Mouse (Mus musculus): Measurements from ENCODE around the gene Trip11. TPM values are rescaled to one million over a fixed set of nuclear protein-coding genes. Genes with fewer than 3 reads are reported as not detected.

Trip11 gene
- total RNA-seq (2012; rRNA removed) (12.8 and 13.3 TPM in 2 replicates), total RNA-seq (2014; rRNA removed) (5.1 and 5.5 TPM in 2 replicates), polyA plus RNA-seq (2012; ENCODE audit: insufficient read length, low read depth) (8.0 and 10.4 TPM in 2 replicates)

DNA sequence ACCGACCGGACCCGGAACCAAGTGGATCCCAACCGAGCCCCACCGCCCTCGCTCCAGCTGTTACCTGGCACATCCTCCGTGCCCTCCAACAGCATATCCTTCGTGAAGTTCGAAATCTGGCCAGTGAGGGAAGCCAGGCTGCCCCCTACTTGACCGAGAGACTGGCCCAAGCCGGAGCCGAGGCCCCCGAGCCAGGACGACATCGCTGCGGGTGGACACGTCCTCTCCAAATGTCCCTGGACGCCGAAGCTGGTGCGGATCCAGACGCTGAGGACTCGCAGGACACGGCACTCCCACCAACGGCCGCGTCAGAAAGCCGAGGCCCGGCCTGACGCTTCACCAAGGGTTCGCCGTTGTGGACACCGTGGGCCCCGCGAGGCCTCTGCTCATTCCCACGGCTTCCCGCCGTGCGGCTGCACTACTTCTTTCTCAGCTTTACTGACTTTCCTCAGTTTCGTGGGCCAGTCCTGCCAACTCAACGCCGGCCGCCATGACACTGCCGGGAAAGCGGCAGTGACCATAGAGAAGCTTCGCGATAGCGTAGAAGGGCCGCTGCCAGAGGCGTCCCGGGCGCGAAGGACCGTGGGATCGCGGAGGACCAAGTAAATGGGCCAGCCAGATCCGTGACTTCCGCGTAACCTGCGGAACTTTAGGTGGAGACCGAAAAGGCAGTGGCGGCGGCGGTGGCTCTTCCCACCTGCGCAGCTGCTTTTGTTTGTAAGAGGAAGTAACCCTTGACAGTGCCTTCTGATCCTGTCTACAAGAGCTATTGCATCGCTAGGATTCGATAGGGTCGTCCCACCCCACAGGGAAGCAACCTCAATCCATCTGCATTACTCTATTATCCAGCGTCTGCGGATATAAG is at the start of gene Trip11:
Gene Trip11 (minus strand): TSS at position 642 of the 865 bp plus-strand sequence.
- dilution Hi-C loops (cut with MboI; ENCODE audit: extremely low pct_ligation_motif_present, extremely low pct_unique_long_range_greater_than_20kb, low sequenced_read_pairs), result no loop called here
- peak within 1 kb of the TSS; percentile 99 for H3K4me2 ChIP-seq (ENCODE audit: insufficient read depth, low read depth, poor library complexity, severe bottlenecking)
- peak within 1 kb of the TSS; percentile 57 for H3K27ac ChIP-seq (ENCODE audit: insufficient read depth, low read depth)
- H3K79me2 ChIP-seq (replicated peaks; ENCODE audit: control insufficient read depth, extremely low read depth, insufficient read depth, poor library complexity, severe bottlenecking), result peaks cover 37% of the 10 kb centered on the region
- peak within 1 kb of the TSS; percentile 94 to 96 (median 95) for H3K4me3 ChIP-seq (replicated peaks in 1 of 3; ENCODE audit: low read depth in 2 of 3, low read length in 2 of 3, poor library complexity in 1 of 3)
- TF ChIP-seq UBTF (IDR thresholded peaks at IDR 0.05; ENCODE audit: low read depth, low read length), result 0 out of 2 replicates have a peak, but pooled peaks have one; percentile 37
- TF ChIP-seq ZKSCAN1 (IDR thresholded peaks at IDR 0.05; ENCODE audit: borderline replicate concordance, low read depth, low read length), result no peak
- peak; percentile 78; the same call in 1 of the 2 replicates for TF ChIP-seq KAT2A (IDR thresholded peaks at IDR 0.05; ENCODE audit: insufficient replicate concordance, low read length)
- TF ChIP-seq NRF1 (IDR thresholded peaks at IDR 0.05; ENCODE audit: low read depth, low read length), result peak; percentile 67
- TF ChIP-seq NELFE (IDR thresholded peaks at IDR 0.05; ENCODE audit: low read depth, low read length), result peak; percentile 92
- TF ChIP-seq HCFC1 (IDR thresholded peaks at IDR 0.05; ENCODE audit: low read depth, low read length), result peak; percentile 91
- TF ChIP-seq POLR2A (IDR thresholded peaks at IDR 0.05; ENCODE audit: low read depth, low read length), result peak; percentile 89
- no peak for TF ChIP-seq JUN (IDR thresholded peaks at IDR 0.05; ENCODE audit: insufficient read depth, low read depth, low read length)
- TF ChIP-seq MAX (IDR thresholded peaks at IDR 0.05; ENCODE audit: low read length), result peak; percentile 58; the same call in 1 of the 2 replicates
- TF ChIP-seq CTCF (conservative IDR thresholded peaks at IDR 0.05 in 1 of 2, IDR thresholded peaks at IDR 0.05 in 1 of 2; ENCODE audit: low read depth in 2 of 2, low read length in 2 of 2), result no peak
- TF ChIP-seq TCF12 (IDR thresholded peaks at IDR 0.05; ENCODE audit: low read depth, low read length), result peak; percentile 99
- peak; percentile 82 for TF ChIP-seq ZMIZ1 (IDR thresholded peaks at IDR 0.05; ENCODE audit: low read depth, low read length)
- peak; percentile 72 for TF ChIP-seq MEF2A (IDR thresholded peaks at IDR 0.05; ENCODE audit: borderline replicate concordance, low read depth, low read length)
- peak; percentile 27; the same call in 1 of the 2 replicates for TF ChIP-seq BHLHE40 (IDR thresholded peaks at IDR 0.05; ENCODE audit: low read depth, low read length)
- TF ChIP-seq CHD1 (IDR thresholded peaks at IDR 0.05; ENCODE audit: low read depth, low read length), result 0 out of 2 replicates have a peak, but pooled peaks have one; percentile 54
- TF ChIP-seq MXI1 (IDR thresholded peaks at IDR 0.05; ENCODE audit: low read depth, low read length), result peak; percentile 67
- peak; percentile 62; the same call in 1 of the 2 replicates for TF ChIP-seq GABPA (IDR thresholded peaks at IDR 0.05; ENCODE audit: insufficient replicate concordance, low read depth, low read length)
- TF ChIP-seq POLR2AphosphoS2 (IDR thresholded peaks at IDR 0.05; ENCODE audit: low read depth, low read length), result peak; percentile 50; the same call in 1 of the 2 replicates
- no peak for TF ChIP-seq JUND (conservative IDR thresholded peaks at IDR 0.05; ENCODE audit: low read depth, low read length)
- no peak for TF ChIP-seq SMC3 (IDR thresholded peaks at IDR 0.05; ENCODE audit: low read depth, low read length)
- peak; percentile 88 for TF ChIP-seq TBP (conservative IDR thresholded peaks at IDR 0.05; ENCODE audit: low read depth, low read length)
- no peak for TF ChIP-seq RAD21 (IDR thresholded peaks at IDR 0.05; ENCODE audit: low read depth, low read length)
- peak; percentile 95 for TF ChIP-seq ELF1 (IDR thresholded peaks at IDR 0.05; ENCODE audit: low read depth, low read length)
- peak; percentile 71 for TF ChIP-seq CHD2 (IDR thresholded peaks at IDR 0.05; ENCODE audit: low read length)
- peak; percentile 46; the same call in 1 of the 2 replicates for TF ChIP-seq IRF4 (IDR thresholded peaks at IDR 0.05; ENCODE audit: low read depth, low read length)
- peak; percentile 88 for DNase-seq (ENCODE audit: extremely low read depth)
- peaks cover 9 to 16% of the 10 kb centered on the region in 2 experiments for H3K36me3 ChIP-seq (replicated peaks in 1 of 2; ENCODE audit: control insufficient read depth in 1 of 2, insufficient read depth in 1 of 2, low read length in 1 of 2)
- peaks cover 7 to 21% of the 10 kb centered on the region in 2 experiments; a peak in 3 of 4 replicates for H3K4me1 ChIP-seq (ENCODE audit: control insufficient read depth in 1 of 2, insufficient read depth in 2 of 2)
- in situ Hi-C loops (cut with MboI; ENCODE audit: low pct_ligation_motif_present, low pct_unique_long_range_greater_than_20kb, low sequenced_read_pairs), result no loop called here
- H3K9me3 ChIP-seq (replicated peaks; ENCODE audit: low read length), result peaks cover 6% of the 10 kb centered on the region
- peak within 1 kb of the TSS; percentile 90 for H3K9ac ChIP-seq (ENCODE audit: insufficient read depth, low read depth)
- H3K27me3 ChIP-seq (replicated peaks), result no peaks in the 10 kb centered on the region
